Mouse (Mus musculus) adrenal gland, postnatal 4 days (tissue): ENCODE measurements around the gene Dtl. TPM values are rescaled to one million over a fixed set of nuclear protein-coding genes. Genes with fewer than 3 reads are reported as not detected.
A peak's percentile ranks its signal among the peaks of the same experiment; 100 is the strongest.

ENCODE experiments used
- DNase-seq, 2 experiments: peaks; one replicate each; pipeline ENCODE4 v3.0.0; 2021 to 2022; ENCODE audit warnings: low spot score in 2 of 2, mixed read lengths in 2 of 2
- long read RNA-seq, 2 experiments: library from polyadenylated mRNA; stranded (forward); transcript quantifications; one replicate each; pipeline ENCODE4 v2.0.0; 2021
- total RNA-seq, 2 experiments: library from RNA; stranded (reverse); gene quantifications; 2 replicates each; pipeline ENCODE4 v1.2.3; 2021

Dtl gene
- total RNA-seq: 10 to 100 TPM; 19.8 to 21.7 TPM
- long read RNA-seq, experiment 1, full-length matches to known transcripts: 9 of 12 reads
- long read RNA-seq, experiment 1, partial matches to known transcripts: 0 of 12 reads
- long read RNA-seq, experiment 1, other reads (novel, unspliced or antisense): 3 of 12 reads
- long read RNA-seq, experiment 2, full-length matches to known transcripts: 11 of 20 reads
- long read RNA-seq, experiment 2, partial matches to known transcripts: 7 of 20 reads
- long read RNA-seq, experiment 2, other reads (novel, unspliced or antisense): 2 of 20 reads

GRCm38 (mm10) chr1:191575458-191576247 lies at the start of gene Dtl, which contains the start of gene Ints7:
TSS of gene Dtl (minus strand) at chr1:191575544.
TSS of gene Ints7 (plus strand) at chr1:191575636.
- DNase-seq: peak; percentile 98 to 99

DNA sequence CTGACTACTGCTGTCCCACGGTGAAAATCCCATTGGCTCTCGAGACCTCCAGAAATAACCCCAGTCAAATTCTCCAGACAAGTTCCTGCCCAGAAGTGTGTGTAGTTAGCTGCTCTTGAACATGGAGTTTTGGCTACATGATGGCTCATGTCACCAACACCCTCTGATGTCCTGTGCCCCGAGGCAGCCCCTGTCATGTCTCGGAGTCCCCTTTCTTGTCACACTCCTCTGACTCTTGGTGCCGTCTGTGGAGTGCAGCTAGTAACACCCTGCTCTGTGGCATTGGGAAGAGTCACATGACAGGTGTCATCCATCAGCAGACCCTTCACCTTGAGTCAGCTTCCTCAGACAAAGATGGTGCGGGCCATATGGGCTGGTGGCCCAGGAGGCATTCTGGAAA lies 49.7 kb upstream of the Dtl start:
- DNase-seq: no peak

GRCm38 (mm10) chr1:191624492-191624891 lies 49.1 kb upstream of the Dtl start:
- no peak for DNase-seq

DNA sequence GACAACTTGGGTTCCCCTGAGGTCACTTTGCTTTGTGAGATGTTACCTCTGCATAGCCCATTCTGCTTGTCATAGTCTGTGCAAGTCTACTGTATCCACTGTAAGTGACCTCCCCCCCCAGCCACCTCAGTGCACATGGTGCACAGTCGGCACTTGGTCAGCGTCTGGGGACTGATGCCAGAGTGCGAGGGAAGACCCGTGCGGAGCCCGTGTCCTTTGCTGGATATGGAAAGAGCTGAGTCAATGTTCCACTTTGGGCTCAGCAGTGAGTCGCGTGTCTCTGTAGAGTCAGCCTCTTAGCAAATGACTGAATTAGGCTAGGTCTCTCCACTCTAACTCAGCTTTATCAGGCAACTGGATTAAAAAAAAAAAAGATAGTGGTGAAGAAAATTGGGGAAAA lies 47.5 kb upstream of the Dtl start:
- DNase-seq: no peak

DNA sequence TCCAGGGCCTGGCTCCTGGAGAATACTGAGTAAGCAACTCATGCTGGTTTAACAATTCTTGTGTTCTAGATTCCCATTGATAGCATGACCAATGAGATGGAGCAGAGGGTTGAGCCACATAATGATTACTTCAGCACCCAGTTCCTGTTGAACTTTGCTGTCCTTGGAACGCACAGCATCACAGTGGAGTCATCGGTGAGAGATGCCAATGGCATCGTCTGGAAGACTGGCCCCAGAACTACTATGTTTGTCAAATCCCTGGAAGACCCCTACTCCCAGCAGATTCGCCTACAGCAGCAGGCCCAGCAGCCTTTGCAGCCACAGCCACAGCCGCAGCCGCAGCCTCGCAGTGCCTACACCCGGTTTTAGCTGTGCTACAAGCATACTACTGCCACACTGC lies 45.8 kb upstream of the Dtl start:
- no peak for DNase-seq

DNA sequence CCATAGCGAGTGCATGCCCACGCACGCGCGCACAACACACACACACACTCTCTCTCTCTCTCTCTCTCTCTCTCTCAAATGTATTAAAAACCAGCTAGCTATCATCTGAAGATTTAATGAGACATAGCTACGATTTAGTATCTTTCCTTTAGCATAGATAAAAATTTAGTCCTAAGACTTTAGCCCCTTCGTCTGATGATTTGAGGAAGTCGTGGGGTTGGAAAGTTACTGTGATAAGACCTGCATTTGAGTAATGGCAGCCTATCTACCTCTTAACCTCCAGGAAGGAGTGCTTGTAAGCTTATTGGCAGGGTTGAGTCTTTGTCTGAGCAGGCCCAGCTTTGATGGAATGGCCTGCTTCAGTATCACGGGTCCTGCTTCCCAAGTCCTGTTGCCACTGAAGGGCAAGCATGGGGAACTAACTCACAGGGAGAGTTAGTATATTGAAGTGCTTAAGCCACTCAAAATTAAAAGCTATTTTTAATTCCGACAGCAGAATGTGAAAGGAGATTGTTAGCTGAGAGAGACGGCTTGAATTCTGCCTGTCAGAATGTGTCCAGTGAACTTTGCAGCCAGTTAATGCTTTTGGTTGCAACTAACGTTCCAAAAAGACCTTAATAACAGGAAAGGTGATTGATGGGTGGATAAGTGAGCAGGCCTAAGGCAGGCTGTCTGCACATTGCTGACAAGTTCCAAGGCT lies 42.9 kb upstream of the Dtl start:
- DNase-seq: no peak

DNA sequence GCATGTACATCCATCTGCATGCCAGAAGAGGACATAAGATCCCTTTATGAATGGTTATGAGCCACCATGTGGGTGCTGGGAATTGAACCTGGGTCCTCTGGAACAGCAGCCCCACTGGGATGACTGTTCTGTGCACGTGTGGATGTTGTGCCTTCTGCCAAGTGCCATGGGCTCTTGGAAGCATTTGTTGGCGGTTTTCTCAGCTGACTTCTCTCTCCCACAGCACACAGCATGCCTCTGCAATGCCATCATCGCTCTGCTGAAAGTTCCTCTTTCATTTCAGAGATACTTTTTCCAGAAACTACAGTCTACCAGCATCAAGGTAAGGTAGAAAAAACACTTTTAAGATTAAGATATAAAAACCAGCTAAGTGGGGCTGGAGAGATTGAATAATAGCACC lies 42.2 kb upstream of the Dtl start:
- DNase-seq: no peak

DNA sequence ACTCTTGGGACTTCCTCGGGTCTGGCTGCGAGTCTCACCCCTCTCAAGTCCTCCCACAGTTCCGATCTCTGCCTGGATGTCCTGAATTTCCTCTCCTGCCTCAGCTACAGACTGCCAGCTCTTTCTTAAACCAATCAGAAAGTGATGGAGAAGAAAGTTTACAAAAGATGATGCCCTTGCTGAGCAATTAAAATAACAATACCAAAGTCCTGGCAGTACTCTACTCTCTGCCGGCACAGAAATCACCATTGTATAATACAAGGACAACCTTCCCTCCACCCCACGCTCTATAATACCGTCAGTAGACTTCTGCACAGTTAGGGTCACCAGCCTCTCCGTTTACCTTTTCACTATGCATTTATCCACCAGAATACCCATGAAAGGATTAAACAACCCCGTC lies 40.9 kb upstream of the Dtl start:
- DNase-seq: no peak

- no peak for DNase-seq
These were observed 37.5 kb upstream of the Dtl start for GRCm38 (mm10) chr1:191612877-191613276.

DNA sequence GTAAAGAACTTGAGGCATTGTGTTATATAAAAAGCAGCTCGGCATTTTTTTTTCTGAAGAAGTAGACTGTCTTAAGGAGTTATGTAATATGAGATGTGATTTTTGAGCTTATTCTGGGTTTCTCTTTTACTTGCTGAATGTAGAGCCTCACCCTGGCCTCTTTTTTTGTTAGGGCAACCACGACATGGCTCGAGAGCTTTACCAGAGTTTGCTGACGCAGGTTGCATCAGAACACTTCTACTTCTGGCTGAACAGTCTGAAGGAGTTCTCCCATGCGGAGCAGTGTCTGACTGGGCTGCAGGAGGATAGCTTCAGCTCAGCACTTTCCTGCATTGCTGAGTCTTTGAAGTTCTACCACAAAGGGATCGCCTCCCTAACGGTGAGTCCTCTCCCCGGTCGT lies 36.3 kb upstream of the Dtl start:
- no peak for DNase-seq

DNA sequence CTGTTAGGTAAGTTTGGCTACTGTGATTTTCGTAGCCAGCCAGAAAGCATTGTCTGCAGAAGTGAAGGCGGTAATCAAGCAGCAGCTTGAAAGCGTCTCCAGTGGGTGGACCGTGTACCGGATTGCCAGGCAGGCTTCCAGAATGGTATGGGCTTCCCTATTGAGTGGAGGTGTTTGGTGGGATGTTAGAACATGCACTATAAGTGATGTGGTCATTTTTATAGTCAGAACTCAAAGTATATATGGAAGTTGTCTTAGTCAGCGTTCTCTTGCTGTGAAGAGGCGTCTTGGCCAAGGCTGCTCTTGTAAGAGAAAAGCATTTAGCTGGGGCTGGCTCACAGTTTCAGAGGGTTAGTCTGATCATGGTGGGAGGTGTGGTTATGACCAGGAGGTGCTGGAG lies 35.0 kb upstream of the Dtl start:
- DNase-seq: no peak

DNA sequence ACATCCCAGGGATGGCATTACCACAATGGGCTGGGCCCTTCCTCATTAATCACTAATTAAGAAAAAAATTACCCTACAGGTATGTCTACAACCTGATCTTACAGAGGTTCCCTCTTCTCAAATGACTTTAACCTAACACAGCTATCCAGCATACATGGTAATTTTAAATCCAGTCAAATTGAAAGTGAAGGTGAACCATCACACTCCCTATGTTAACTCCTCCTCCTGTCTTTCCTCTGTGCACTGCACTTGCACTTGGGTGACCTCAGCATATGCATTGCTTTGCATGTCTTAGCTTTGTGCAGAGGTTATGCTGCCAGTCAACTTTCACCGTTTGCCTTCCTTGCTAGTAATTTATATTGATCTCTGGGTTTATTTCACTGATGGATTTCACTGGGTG lies 34.2 kb upstream of the Dtl start:
- no peak for DNase-seq

GRCm38 (mm10) chr1:191609051-191609450 lies 33.7 kb upstream of the Dtl start:
- DNase-seq: no peak

- DNase-seq: no peak
These were observed 29.3 kb upstream of the Dtl start for GRCm38 (mm10) chr1:191604690-191605089.

GRCm38 (mm10) chr1:191599210-191599609 lies 23.9 kb upstream of the Dtl start:
- DNase-seq: no peak

DNA sequence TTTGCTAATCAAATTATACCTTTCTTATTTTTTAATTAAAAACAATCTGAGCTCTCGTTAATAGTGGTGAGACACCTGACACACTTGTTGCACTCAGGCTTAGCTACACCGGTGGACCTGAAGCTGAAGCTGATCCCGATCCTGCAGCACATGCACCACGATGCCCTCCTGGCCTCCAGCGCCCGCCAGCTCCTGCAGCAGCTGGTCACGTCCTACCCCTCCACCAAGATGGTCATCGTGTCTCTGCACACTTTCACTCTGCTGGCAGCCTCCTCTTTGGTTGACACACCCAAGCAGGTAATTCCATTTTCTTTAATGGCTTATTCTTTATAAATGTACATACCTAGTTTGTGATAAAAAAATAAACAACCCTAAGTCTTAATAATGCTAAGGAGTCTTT lies 20.7 kb upstream of the Dtl start:
- DNase-seq: no peak

- no peak for DNase-seq
These were observed 16.8 kb upstream of the Dtl start for GRCm38 (mm10) chr1:191592016-191592720.

GRCm38 (mm10) chr1:191588749-191589148 lies 13.4 kb upstream of the Dtl start:
- DNase-seq: no peak

GRCm38 (mm10) chr1:191587062-191587461 lies 11.7 kb upstream of the Dtl start:
- no peak for DNase-seq

DNA sequence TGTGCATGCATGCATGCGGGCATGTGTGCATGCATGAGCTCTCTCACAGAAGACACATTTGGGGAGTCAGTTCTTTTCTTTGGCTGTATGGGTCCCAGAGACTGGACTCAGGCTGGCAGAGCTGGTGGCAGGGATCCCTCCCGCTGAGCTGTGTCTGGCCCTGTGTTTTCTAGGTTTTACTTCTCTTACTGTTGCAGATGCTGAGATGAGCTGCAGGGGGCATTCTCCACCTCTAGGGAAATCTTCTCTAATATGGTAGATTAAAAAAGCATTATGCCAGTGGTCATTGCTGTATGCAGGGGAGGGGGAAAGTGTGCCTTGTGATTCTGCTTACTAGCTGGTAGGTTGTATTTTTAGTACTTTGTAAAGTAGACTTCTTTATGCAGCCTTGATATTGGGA lies 10.4 kb upstream of the Dtl start:
- DNase-seq: no peak

GRCm38 (mm10) chr1:191584483-191584882 lies 9.1 kb upstream of the Dtl start:
- no peak for DNase-seq

- DNase-seq: no peak
These were observed 8.5 kb upstream of the Dtl start for GRCm38 (mm10) chr1:191583836-191584235.
